Mouse (Mus musculus): ENCODE measurements at regions not wholly inside any gene's neighbourhood (a gene's known extent, or its start where the extent isn't known, plus 50 kb on each side); places are given as distances from the start of the nearest gene placed in this dataset.

- no peak for DNase-seq (ENCODE audit: low spot score in 2 of 2)
Measured at GRCm38 (mm10) chr4:105459991-105460688, 303.0 kb downstream of the Plpp3 start.

- DNase-seq (ENCODE audit: low spot score in 2 of 2), result no peak
Measured at GRCm38 (mm10) chr4:105460689-105461005, 303.5 kb downstream of the Plpp3 start.

GRCm38 (mm10) chr4:105467811-105468210 is 310.7 kb downstream of the Plpp3 start:
- DNase-seq (ENCODE audit: low spot score in 2 of 2), result no peak

DNA sequence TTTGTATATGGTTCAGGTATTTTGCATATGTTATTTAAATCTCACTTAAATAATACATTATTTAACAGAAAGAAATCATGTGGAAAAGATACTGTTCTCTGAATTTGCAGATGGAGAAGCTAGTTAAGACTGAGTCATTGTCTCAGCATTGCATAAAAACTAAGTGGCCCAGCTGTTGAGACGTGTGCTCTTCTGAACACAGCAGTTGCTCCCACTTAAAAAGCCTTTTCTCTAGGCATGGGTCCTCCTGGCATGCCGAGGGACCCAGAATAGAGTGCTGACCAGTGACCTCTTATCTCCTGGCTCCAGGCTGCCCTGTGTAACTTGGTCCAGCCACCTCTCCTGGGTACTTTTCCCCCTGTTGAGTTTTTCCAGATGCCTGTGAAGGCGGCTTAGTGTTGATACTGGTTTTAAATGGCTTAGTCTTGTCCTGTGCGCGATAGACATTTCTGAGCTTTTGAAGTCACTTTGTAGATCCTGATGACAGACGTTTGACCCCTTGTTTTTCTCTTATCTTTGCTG is 312.2 kb downstream of the Plpp3 start:
- no peak for DNase-seq (ENCODE audit: low spot score in 2 of 2)

- peak; percentile 40 to 54 for DNase-seq (ENCODE audit: low spot score in 2 of 2)
Measured at GRCm38 (mm10) chr4:105474765-105475560, 314.7 kb upstream of the Gm12728 start.

DNA sequence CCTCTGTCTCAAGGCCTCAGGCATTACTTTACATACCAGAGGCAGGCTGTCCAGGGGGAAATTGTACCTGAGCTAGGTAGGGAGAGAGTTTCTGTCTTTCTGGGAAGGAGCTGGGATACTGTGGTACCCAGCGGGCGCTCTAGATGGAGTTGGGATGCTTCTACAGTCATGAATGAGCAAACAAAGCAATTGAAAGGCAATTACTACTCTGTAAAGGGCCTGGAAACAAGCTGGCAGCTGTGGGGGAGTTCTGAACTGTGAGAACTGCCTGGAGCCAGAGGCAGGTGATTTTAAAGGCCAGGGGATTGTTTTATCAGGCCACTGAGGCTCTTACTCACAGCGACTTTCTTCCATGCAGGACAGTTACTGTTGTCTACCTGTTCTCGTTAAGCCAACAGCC is 313.3 kb upstream of the Gm12728 start:
- no peak for DNase-seq (ENCODE audit: low spot score in 2 of 2)

- DNase-seq (ENCODE audit: low spot score in 2 of 2), result no peak
Measured at GRCm38 (mm10) chr4:105486376-105486775, 303.3 kb upstream of the Gm12728 start.

GRCm38 (mm10) chr4:105496176-105496575 is 293.5 kb upstream of the Gm12728 start:
- no peak for DNase-seq (ENCODE audit: low spot score in 2 of 2)

DNA sequence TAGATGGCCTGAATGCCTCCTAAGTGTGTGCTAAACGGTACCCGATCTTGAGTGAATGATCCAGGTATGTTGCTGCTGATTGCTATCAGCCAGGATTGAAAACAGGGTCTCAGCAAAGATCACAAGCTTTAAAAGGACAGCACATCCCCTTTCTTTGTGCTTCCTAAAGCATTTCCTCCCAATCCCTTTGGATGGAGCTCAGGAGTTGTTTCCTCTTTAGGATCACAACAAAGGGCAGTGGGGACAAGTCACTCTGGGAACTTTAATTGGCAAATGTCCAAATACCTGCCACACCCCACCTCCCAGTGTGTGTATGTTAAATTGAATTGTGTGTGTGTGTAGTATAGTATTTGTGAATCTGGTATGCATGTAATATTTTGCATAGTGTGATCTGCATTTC is 283.5 kb upstream of the Gm12728 start:
- no peak for DNase-seq (ENCODE audit: low spot score in 2 of 2)

DNA sequence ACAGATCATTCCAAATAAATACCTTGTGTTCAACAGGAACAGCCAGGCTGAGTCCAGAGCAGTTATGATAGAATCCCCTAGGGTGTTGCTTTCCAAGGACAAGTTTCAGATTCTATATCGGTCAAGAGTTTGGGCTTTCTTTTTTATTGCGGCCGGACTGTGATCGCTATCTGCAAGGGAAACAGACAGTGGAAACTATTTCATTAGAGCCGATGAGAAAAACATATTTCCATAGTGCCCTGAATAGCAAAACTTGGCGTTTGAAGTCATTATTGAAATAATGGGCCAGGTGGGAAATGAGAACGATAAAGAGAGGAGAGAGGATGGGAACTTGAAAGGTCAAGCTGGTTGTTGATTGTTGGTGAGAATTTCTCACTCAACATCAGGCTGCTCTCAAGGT is 282.4 kb upstream of the Gm12728 start:
- DNase-seq (ENCODE audit: low spot score in 2 of 2), result no peak

DNA sequence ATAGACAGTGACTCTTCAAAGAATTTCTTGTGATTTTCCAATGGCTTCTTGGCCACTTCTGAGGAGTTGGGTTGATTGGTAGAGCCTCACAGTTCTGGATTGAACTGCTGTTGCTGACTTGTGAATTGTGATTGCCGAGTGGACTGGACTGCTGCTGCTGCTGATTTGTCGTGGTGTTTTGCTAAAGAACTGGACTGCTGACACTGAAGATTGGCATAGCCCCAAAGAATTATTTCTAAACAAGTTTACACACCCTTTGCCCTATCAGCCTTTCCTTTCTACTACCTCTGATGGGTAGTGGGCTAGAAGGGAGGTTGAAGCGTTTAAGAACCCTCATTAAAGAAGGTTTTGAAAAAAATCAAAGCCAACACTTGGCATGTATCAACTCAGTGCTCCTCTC is 280.6 kb upstream of the Gm12728 start:
- no peak for DNase-seq (ENCODE audit: low spot score in 2 of 2)

- DNase-seq (ENCODE audit: low spot score in 2 of 2), result no peak
Measured at GRCm38 (mm10) chr4:105510406-105510805, 279.3 kb upstream of the Gm12728 start.

DNA sequence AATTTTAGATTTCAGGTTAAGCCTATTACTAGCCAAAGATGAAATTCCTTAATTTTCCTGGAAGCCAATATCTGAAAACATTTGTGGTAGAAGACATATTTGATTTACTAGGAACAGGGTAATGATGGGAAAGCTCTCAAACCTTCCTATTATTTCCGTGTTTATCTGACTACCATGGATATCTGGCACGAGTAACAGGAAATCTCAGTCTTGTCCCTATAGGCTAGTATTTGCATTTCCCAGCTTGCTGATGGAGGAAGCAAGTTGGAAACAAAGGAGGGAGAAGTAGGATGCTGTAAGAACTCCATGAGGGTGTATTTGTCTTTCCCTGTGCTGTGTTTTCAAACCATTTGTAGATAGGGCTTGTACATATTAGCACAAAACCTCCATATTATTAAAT is 264.5 kb upstream of the Gm12728 start:
- no peak for DNase-seq (ENCODE audit: low spot score in 2 of 2)

- DNase-seq (ENCODE audit: low spot score in 2 of 2), result no peak
Measured at GRCm38 (mm10) chr4:105526755-105527154, 262.9 kb upstream of the Gm12728 start.

- DNase-seq (ENCODE audit: low spot score in 2 of 2), result no peak
Measured at GRCm38 (mm10) chr4:105527316-105527715, 262.4 kb upstream of the Gm12728 start.

DNA sequence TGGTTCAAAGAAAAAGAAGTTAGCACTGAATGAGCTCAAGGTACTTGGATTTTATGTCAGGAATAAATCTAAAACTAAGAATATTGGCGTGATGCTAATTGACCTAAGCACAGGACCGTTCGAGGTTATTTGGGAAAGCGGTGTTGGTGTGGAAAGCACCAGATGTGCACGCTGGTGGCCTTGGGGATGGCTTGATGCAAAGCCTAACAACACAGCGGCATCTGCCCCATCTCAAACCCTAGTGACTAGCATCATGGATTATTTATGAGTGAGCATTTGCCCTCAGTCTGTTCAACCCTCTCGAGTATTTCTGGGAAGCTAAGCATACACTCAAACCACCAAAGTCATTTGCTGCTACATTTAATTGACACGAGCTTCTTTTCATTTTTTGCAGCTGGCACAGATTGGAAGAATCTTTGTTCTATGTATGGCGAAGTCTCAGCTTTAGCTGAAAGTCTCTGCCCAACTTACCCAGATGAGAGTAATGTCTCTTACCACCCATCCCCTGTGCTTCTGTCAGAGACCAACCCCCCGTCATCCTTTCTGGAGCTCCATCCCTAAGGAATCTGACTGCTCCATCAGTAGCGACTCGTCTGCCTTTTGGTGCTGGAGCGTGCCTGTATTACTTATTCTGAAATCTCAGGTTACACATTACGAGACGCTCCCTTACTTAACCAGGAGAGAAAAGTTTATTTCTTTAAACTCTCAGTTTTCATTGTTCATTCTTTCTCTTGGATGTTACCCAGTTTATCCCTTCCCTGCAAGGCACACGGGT is 257.8 kb upstream of the Gm12728 start:
- no peak for DNase-seq (ENCODE audit: low spot score in 2 of 2)

DNA sequence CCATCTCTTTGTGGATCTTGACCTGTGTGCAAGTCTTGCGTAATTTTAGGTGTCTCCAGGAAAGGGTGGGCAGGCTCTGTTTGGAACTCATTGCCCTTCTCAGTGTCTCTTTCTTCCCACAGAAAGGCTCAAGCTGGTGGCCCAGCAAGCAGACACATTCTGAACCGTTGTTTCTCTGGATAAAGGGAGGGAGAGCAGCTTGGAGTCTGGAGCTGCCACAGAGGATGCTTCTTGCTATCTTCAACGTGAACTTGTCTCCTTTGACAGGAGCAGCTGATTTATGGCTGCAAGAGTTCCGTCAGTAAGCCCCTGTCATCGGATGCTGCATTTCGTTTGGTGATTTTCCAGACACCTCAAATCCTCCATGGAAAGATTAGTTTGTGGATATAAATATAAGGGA is 254.2 kb upstream of the Gm12728 start:
- DNase-seq (ENCODE audit: low spot score in 2 of 2), result no peak

DNA sequence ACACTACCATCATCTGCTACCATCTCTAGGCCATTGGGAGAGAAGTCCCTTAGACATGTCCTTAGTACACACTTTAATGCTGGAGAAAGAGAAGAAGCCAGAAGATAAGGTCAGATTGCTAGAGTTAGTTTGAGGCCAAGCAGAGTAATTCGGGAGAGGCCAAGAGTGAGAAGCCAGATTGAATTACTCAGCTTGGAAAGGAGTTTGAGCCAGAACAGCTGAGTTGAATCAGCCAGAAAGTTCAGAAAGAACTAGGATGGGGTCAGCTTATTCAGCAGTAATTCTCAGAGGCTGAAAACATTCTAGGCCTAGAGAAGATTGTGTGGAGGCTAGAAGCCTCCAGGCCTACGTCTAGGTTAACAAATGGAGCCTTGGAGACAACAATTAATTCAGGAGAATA is 244.2 kb upstream of the Gm12728 start:
- no peak for DNase-seq (ENCODE audit: low spot score in 2 of 2)

GRCm38 (mm10) chr4:105549744-105550440 is 239.8 kb upstream of the Gm12728 start:
- DNase-seq (ENCODE audit: low spot score in 2 of 2), result no peak

DNA sequence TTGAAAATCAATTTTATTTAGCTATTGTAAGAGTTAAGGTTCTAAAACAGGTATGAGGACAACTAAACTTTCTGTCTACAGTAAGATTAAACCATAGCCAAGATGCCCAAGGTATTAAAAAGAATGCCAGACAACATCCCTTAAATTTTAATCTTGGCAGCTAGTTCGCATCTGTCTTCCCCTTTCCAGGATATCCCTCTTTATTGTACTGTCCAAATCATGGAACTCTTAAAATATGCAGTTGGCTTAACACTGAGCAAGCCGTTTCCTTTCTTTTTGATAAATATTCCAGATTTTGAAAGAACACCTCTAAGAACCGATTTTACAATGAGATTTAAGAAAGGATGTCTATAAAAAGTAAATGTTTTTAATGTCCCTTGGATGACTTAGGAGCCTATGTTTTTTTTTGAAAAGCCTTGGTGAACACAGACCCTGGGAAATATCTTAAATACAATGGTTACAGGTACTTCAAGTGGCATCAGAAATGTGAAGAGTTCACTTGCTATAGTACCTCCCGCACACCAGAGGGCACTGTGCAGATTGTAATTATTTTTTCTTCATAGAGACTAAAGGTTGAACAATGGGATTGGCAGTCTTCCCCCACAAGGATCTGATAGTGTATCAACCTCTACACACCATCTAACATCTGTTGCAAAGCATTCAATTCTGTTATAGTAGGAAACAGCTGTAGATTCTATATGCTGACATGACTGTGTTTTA is 237.5 kb upstream of the Gm12728 start:
- no peak for DNase-seq (ENCODE audit: low spot score in 2 of 2)

GRCm38 (mm10) chr4:105554994-105555393 is 234.7 kb upstream of the Gm12728 start:
- DNase-seq (ENCODE audit: low spot score in 2 of 2), result no peak
